18 mouse cellular contexts compared by ENCODE assay signal in the genomic region with DNA sequence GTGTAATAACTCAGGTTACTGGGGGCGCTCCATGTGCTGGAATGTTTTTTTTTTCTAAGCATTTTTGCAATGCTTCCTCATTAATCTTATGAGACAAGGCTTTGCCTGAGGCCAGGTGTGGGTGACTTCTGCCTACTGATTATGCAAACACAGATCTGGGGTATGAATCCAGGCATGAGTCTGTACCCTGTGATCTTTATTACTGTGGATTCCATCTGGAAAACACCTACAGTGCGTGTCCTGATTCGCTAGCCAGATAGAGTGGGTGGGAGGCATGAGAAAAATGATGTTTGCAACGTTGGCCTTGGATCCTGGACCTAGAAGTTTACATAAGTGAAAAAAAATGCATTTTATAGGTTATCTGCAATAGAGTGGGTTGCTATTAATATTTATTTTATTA.
A peak's percentile ranks its signal among the peaks of the same experiment; 100 is the strongest.
DNase-seq lines count a peak whose midpoint lies in the region; ATAC-seq and TF ChIP-seq lines count a peak whose summit lies in the region.
"Had no signal": no experiment of that assay in that cellular context is flagged by ENCODE, and none has a peak within 500 bp of the region (broad histone marks: within the 10 kb centered on the region; RNA-seq: fewer than 3 reads in every experiment).

No protein-coding gene starts in this region.

- no peak for ATAC-seq in intestine, postnatal 0 days
- ATAC-seq: forebrain, embryonic 13.5 days; inflammation-experienced regulatory T-cells, adult 6 months had no signal

- H3K27ac ChIP-seq in intestine, postnatal 0 days (ENCODE audit: low read depth, low read length): no peak overlapping the region
- H3K27ac ChIP-seq: forebrain, embryonic 13.5 days; heart, embryonic 15.5 days; liver, embryonic 13.5 days; lung, embryonic 15.5 days had no signal

- H3K4me3 ChIP-seq in intestine, postnatal 0 days (ENCODE audit: low read depth, low read length): no peak overlapping the region
- H3K4me3 ChIP-seq: forebrain, embryonic 13.5 days; heart, embryonic 15.5 days; liver, embryonic 13.5 days; lung, embryonic 15.5 days had no signal

- H3K9me3 ChIP-seq in intestine, postnatal 0 days (ENCODE audit: control insufficient read depth): no peaks in the 10 kb centered on the region
- H3K9me3 ChIP-seq: forebrain, embryonic 13.5 days; heart, embryonic 15.5 days; liver, embryonic 13.5 days; lung, embryonic 15.5 days had no signal

- H3K4me2 ChIP-seq in intestine, postnatal 0 days (replicated peaks; ENCODE audit: low read depth): no peak overlapping the region
- H3K4me2 ChIP-seq: forebrain, embryonic 13.5 days; heart, embryonic 15.5 days; liver, embryonic 13.5 days; lung, embryonic 15.5 days had no signal

- 58% methylated on average over 4 of the region's 4 CpGs for WGBS in intestine, postnatal 0 days

- no peaks in the 10 kb centered on the region for H3K4me1 ChIP-seq in intestine, postnatal 0 days (replicated peaks; ENCODE audit: control insufficient read depth, insufficient read depth, low read length)
- H3K4me1 ChIP-seq: forebrain, embryonic 13.5 days; heart, embryonic 15.5 days; liver, embryonic 13.5 days; lung, embryonic 15.5 days had no signal

- DNase-seq in layer of hippocampus, adult 18-20 months (ENCODE audit: low spot score in 2 of 2): peak; percentile 52 to 82
- no peak for DNase-seq in layer of hippocampus, postnatal 10 days (ENCODE audit: low spot score in 2 of 2)
- DNase-seq in right cerebral cortex, adult 2 months (ENCODE audit: low spot score in 2 of 2): peak; percentile 29
- DNase-seq in right cerebral cortex, postnatal 4 days: no peak
- DNase-seq in fat pad, adult 2 months (ENCODE audit: extremely low read depth, low read depth, low spot score): peak; percentile 37
- DNase-seq in mesoderm, embryonic 11.5 days (ENCODE audit: low read depth, low spot score): peak; percentile 56
- no peak for DNase-seq in cerebellum, adult 9-10 months
- DNase-seq: cerebellum, postnatal 25 days; gastrocnemius, postnatal 10 days; heart, adult 18-20 months; kidney, postnatal 4 days; left cerebral cortex, postnatal 4 days; liver, embryonic 13.5 days had no signal

- TF ChIP-seq CTCF in intestine, postnatal 0 days (IDR thresholded peaks at IDR 0.05; ENCODE audit: low read depth): no peak

- no peak overlapping the region for H3K9ac ChIP-seq in intestine, postnatal 0 days (ENCODE audit: low read depth, low read length)
- H3K9ac ChIP-seq: forebrain, embryonic 13.5 days; heart, embryonic 15.5 days; liver, embryonic 13.5 days; lung, embryonic 15.5 days had no signal

- no peaks in the 10 kb centered on the region for H3K36me3 ChIP-seq in intestine, postnatal 0 days (ENCODE audit: control insufficient read depth, insufficient read depth)
- H3K36me3 ChIP-seq: heart, embryonic 15.5 days; liver, embryonic 13.5 days; lung, embryonic 15.5 days had no signal

- H3K27me3 ChIP-seq in intestine, postnatal 0 days (replicated peaks; ENCODE audit: control insufficient read depth, insufficient read depth, low read length): no peaks in the 10 kb centered on the region
- H3K27me3 ChIP-seq: forebrain, embryonic 13.5 days; heart, embryonic 15.5 days; liver, embryonic 13.5 days; lung, embryonic 15.5 days had no signal

Comparison
In these comparisons a context has a peak if more than half of its experiments do, and no peak if none do; other contexts are left out.
1. DNase-seq: peak in layer of hippocampus, adult 18-20 months (2 of 2), right cerebral cortex, adult 2 months (2 of 2), fat pad, adult 2 months (single experiment) and mesoderm, embryonic 11.5 days (single experiment); none in layer of hippocampus, postnatal 10 days (0 of 2), right cerebral cortex, postnatal 4 days (single experiment) and cerebellum, adult 9-10 months (single experiment).